Mouse (Mus musculus) myocyte (in vitro differentiated cells): ENCODE results near the gene Galnt14.

Experiments used
- E2F4 ChIP-seq: IDR thresholded peaks from one replicate; pipeline ENCODE4 v1.6.1; 2011; ENCODE audit warnings: mild to moderate bottlenecking, control low read depth, moderate library complexity; ENCODE audit not compliant: insufficient read depth
- MAX ChIP-seq: IDR thresholded peaks from one replicate; pipeline ENCODE4 v1.6.1; 2011; ENCODE audit warnings: low read depth, mild to moderate bottlenecking, control low read depth
- MYOD1 ChIP-seq, 3 experiments: IDR thresholded peaks; one replicate each; pipeline ENCODE4 v1.6.1; 2011; ENCODE audit warnings: control low read depth in 2 of 3, low read depth in 2 of 3, mild to moderate bottlenecking in 2 of 3, moderate library complexity in 1 of 3; ENCODE audit not compliant: insufficient read length in 2 of 3, control insufficient read depth in 1 of 3
- POLR2A ChIP-seq: IDR thresholded peaks from one replicate; pipeline ENCODE4 v1.6.1; 2011; ENCODE audit warnings: low read depth, mild to moderate bottlenecking, control low read depth, moderate library complexity; ENCODE audit not compliant: insufficient read length
- TCF12 ChIP-seq: IDR thresholded peaks from one replicate; pipeline ENCODE4 v1.6.1; 2011; ENCODE audit warnings: mild to moderate bottlenecking, control low read depth; ENCODE audit not compliant: poor library complexity, insufficient read depth, severe bottlenecking
- TCF3 ChIP-seq: IDR thresholded peaks from one replicate; pipeline ENCODE4 v1.6.1; 2011; ENCODE audit warnings: low read depth, control low read depth; ENCODE audit not compliant: insufficient read length
- USF1 ChIP-seq: IDR thresholded peaks from one replicate; pipeline ENCODE4 v1.6.1; 2011; ENCODE audit warnings: low read depth, mild to moderate bottlenecking, control low read depth, moderate library complexity

DNA sequence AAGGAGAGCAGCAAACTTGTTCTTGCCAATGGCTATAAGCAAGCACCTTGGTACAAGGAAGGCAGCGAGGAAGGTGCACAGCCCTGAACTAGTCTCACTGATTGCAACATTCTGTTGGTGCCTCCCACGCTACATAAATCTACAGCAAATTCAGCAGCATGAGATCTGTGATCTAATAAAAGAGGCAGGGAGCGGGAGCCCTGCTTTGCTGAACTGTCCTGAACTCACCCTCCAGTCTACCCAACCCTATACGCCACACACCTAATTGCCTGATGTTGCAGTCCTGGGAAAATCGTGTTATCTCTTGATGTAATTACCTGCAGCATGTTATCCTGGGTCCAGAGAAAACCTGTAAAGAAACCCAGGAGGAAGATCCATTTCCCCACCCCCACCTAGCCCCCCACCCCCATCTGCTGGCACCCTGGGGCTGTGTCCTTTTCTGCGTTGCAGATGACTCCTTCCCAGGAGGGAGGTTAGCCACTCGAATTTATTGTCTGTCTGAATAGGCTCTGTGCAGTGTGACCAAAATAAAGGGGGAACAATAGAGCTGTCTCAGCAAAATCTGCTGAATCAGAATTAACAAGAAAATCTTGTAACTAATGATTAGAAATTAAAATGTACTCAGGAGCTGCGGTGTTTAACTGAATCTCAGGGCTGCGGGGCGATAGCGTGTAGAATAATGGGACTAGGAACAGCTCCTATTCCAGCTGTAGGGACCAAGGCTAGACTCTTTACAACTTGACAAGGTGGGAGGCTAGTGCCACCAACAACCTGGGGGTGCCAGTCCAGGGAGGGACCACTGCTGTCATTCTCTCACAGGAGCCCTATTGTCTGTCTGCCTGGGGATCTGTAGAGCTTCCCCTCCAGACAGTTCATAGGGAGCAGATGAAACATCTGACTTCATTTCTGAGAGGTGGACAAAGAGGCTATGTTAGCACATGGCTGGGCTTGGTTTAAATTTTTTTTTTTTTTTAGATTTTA lies 232.9 kb downstream of the Galnt14 start:
- TF ChIP-seq POLR2A (no peak), TCF12 (no peak), E2F4 (no peak), TCF3 (no peak), MAX (no peak), MYOD1 (IDR thresholded peaks at IDR 0.05; ENCODE audit: control insufficient read depth in 1 of 3, insufficient read length in 2 of 3, low read depth in 2 of 3) (no peak), USF1 (no peak)
